Mouse (Mus musculus) right cerebral cortex, postnatal 4 days (tissue): ENCODE measurements around the gene Cnn2.
"Not testable (repeated sequence)": the region's sequence is repeated elsewhere in the genome, so short reads cannot be mapped to it uniquely, and the experiment has no call there.

Source experiments
- DNase-seq: peaks from one replicate; pipeline ENCODE4 v3.0.0-alpha.2; 2022

The Cnn2 gene

DNA sequence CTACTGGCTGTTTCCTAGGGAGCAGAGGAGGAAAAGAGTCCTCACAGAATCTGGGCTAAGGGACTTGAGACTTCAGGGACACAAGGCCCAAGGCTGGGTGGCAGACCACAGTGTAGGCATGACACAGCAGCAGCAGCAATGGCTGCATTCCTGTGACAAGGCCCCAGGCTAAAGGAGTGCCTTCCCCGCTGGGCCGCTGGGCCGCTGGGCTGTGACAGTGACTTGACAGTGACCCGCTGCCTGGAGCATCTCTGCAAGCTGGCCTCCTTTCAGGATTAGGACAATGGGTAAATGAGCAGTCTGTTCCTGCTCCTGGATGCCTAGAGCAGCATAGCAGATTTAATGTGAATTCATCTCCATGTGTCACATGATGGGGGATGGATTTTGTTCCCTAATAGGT, 55.7 kb downstream of the Cnn2 start:
- no peak for DNase-seq

- DNase-seq = not testable (repeated sequence)
Measured at GRCm38 (mm10) chr10:80045364-80045763, 57.0 kb downstream of the Cnn2 start.
